Mouse (Mus musculus) C2C12 (cell line): Measurements from ENCODE around the gene Lysmd3.

ENCODE experiments used
- CTCF ChIP-seq: IDR thresholded peaks from one replicate; pipeline ENCODE4 v1.5.1; 2011; ENCODE audit not compliant: control insufficient read depth, insufficient read depth, insufficient read length
- MAX ChIP-seq: IDR thresholded peaks from one replicate; pipeline ENCODE4 v1.6.1; 2011; ENCODE audit warnings: mild to moderate bottlenecking, control low read depth
- USF1 ChIP-seq: IDR thresholded peaks from one replicate; pipeline ENCODE4 v1.6.1; 2011; ENCODE audit warnings: low read depth, mild to moderate bottlenecking, control low read depth, moderate library complexity

DNA sequence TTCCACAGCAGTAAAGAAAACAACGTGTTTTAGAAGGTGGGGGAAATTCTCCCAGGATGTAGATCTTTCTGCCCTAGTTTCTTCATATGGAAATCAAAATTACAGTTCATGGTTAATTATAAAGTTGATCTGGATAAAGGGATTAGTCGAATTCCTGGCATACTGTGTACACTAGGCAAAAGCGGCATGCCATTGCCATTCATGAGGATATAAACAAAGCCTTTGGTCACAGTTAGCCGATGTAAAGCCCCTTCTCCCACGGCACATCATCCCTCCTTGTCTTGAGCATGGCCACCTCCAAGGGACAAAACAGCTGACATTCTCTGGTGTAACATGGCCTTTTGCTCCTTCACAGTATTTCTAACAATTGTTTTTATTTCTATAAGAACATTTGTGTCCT, 26.9 kb upstream of the Lysmd3 start:
- TF ChIP-seq CTCF (no peak), USF1 (no peak), MAX (no peak)
